Mouse (Mus musculus): ENCODE measurements around the gene Gm364. TPM values are rescaled to one million over a fixed set of nuclear protein-coding genes. Genes with fewer than 3 reads are reported as not detected.

Gene Gm364
- polyA plus RNA-seq (2012; rRNA removed) = not detected in 2 replicates

- no peaks in the 10 kb centered on the region for H3K27me3 ChIP-seq (ENCODE audit: control insufficient read depth, insufficient read depth, low read length)
- H3K27ac ChIP-seq (ENCODE audit: insufficient read depth, low read length) = no peak within 1 kb of the TSS
- no peak within 1 kb of the TSS for H3K4me3 ChIP-seq (replicated peaks; ENCODE audit: insufficient read depth, low read depth, low read length)
- no peak for TF ChIP-seq POLR2A (IDR thresholded peaks at IDR 0.05; ENCODE audit: borderline replicate concordance, insufficient read depth, low read length)
- TF ChIP-seq CTCF (IDR thresholded peaks at IDR 0.05; ENCODE audit: borderline replicate concordance, insufficient read depth, low read depth, low read length) = no peak
- no peaks in the 10 kb centered on the region for H3K4me1 ChIP-seq (ENCODE audit: control insufficient read depth, insufficient read depth, low read length)
- WGBS = 76% methylated on average over 12 of the region's 12 CpGs
- no peak for DNase-seq
Measured at GRCm38 (mm10) chrX:57408769-57409168, at the start of gene Gm364. Gene Gm364, plus strand, starts transcription at chrX:57409154.

- Histone ChIP-seq H3K27me3 (ENCODE audit: control insufficient read depth, insufficient read depth, low read length) (no peaks in the 10 kb centered on the region), H3K4me3 (replicated peaks; ENCODE audit: insufficient read depth, low read depth, low read length) (no peak overlapping the region), H3K4me1 (ENCODE audit: control insufficient read depth, insufficient read depth, low read length) (no peaks in the 10 kb centered on the region), H3K27ac (ENCODE audit: insufficient read depth, low read length) (no peak overlapping the region)
- DNase-seq = no peak
- no peak for TF ChIP-seq CTCF (IDR thresholded peaks at IDR 0.05; ENCODE audit: borderline replicate concordance, insufficient read depth, low read depth, low read length)
- TF ChIP-seq POLR2A (IDR thresholded peaks at IDR 0.05; ENCODE audit: borderline replicate concordance, insufficient read depth, low read length) = no peak
- 60% methylated on average over 1 of the region's 1 CpGs for WGBS
Measured at GRCm38 (mm10) chrX:57359316-57359715, 49.6 kb upstream of the Gm364 start.

GRCm38 (mm10) chrX:57364891-57365569 lies 43.9 kb upstream of the Gm364 start:
- H3K4me1 ChIP-seq (ENCODE audit: control insufficient read depth, insufficient read depth, low read length) = no peaks in the 10 kb centered on the region
- TF ChIP-seq POLR2A (IDR thresholded peaks at IDR 0.05; ENCODE audit: borderline replicate concordance, insufficient read depth, low read length) (no peak), CTCF (IDR thresholded peaks at IDR 0.05; ENCODE audit: borderline replicate concordance, insufficient read depth, low read depth, low read length) (no peak)
- H3K27me3 ChIP-seq (ENCODE audit: control insufficient read depth, insufficient read depth, low read length) = no peaks in the 10 kb centered on the region
- DNase-seq = no peak
- no peak overlapping the region for H3K27ac ChIP-seq (ENCODE audit: insufficient read depth, low read length)
- no peak overlapping the region for H3K4me3 ChIP-seq (replicated peaks; ENCODE audit: insufficient read depth, low read depth, low read length)
- WGBS = 63% methylated on average over 2 of the region's 2 CpGs

GRCm38 (mm10) chrX:57372965-57373364 lies 36.0 kb upstream of the Gm364 start:
- H3K27me3 ChIP-seq (ENCODE audit: control insufficient read depth, insufficient read depth, low read length) = no peaks in the 10 kb centered on the region
- 83% methylated on average over 4 of the region's 4 CpGs for WGBS
- no peak for DNase-seq
- TF ChIP-seq POLR2A (IDR thresholded peaks at IDR 0.05; ENCODE audit: borderline replicate concordance, insufficient read depth, low read length) = no peak
- no peak for TF ChIP-seq CTCF (IDR thresholded peaks at IDR 0.05; ENCODE audit: borderline replicate concordance, insufficient read depth, low read depth, low read length)
- H3K4me1 ChIP-seq (ENCODE audit: control insufficient read depth, insufficient read depth, low read length) = no peaks in the 10 kb centered on the region
- no peak overlapping the region for H3K4me3 ChIP-seq (replicated peaks; ENCODE audit: insufficient read depth, low read depth, low read length)
- no peak overlapping the region for H3K27ac ChIP-seq (ENCODE audit: insufficient read depth, low read length)

GRCm38 (mm10) chrX:57373543-57373942 lies 35.4 kb upstream of the Gm364 start:
- DNase-seq = no peak
- no peak overlapping the region for H3K4me3 ChIP-seq (replicated peaks; ENCODE audit: insufficient read depth, low read depth, low read length)
- no peak overlapping the region for H3K27ac ChIP-seq (ENCODE audit: insufficient read depth, low read length)
- TF ChIP-seq CTCF (IDR thresholded peaks at IDR 0.05; ENCODE audit: borderline replicate concordance, insufficient read depth, low read depth, low read length) (no peak), POLR2A (IDR thresholded peaks at IDR 0.05; ENCODE audit: borderline replicate concordance, insufficient read depth, low read length) (no peak)
- no peaks in the 10 kb centered on the region for H3K27me3 ChIP-seq (ENCODE audit: control insufficient read depth, insufficient read depth, low read length)
- WGBS = 89% methylated on average over 2 of the region's 2 CpGs
- H3K4me1 ChIP-seq (ENCODE audit: control insufficient read depth, insufficient read depth, low read length) = no peaks in the 10 kb centered on the region

GRCm38 (mm10) chrX:57374029-57374428 lies 34.9 kb upstream of the Gm364 start:
- TF ChIP-seq CTCF (IDR thresholded peaks at IDR 0.05; ENCODE audit: borderline replicate concordance, insufficient read depth, low read depth, low read length) (no peak), POLR2A (IDR thresholded peaks at IDR 0.05; ENCODE audit: borderline replicate concordance, insufficient read depth, low read length) (no peak)
- no peak for DNase-seq
- 79% methylated on average over 2 of the region's 2 CpGs for WGBS

GRCm38 (mm10) chrX:57377096-57377495 lies 31.9 kb upstream of the Gm364 start:
- TF ChIP-seq POLR2A (IDR thresholded peaks at IDR 0.05; ENCODE audit: borderline replicate concordance, insufficient read depth, low read length) (no peak), CTCF (IDR thresholded peaks at IDR 0.05; ENCODE audit: borderline replicate concordance, insufficient read depth, low read depth, low read length) (no peak)
- no peaks in the 10 kb centered on the region for H3K27me3 ChIP-seq (ENCODE audit: control insufficient read depth, insufficient read depth, low read length)
- DNase-seq = no peak
- no peak overlapping the region for H3K4me3 ChIP-seq (replicated peaks; ENCODE audit: insufficient read depth, low read depth, low read length)
- H3K4me1 ChIP-seq (ENCODE audit: control insufficient read depth, insufficient read depth, low read length) = no peaks in the 10 kb centered on the region
- no peak overlapping the region for H3K27ac ChIP-seq (ENCODE audit: insufficient read depth, low read length)
- 77% methylated on average over 3 of the region's 3 CpGs for WGBS

More at GRCm38 (mm10) chrX:57374029-57374428, 34.9 kb upstream of the Gm364 start:
- Histone ChIP-seq H3K4me3 (replicated peaks; ENCODE audit: insufficient read depth, low read depth, low read length) (no peak overlapping the region), H3K4me1 (ENCODE audit: control insufficient read depth, insufficient read depth, low read length) (no peaks in the 10 kb centered on the region), H3K27ac (ENCODE audit: insufficient read depth, low read length) (no peak overlapping the region), H3K27me3 (ENCODE audit: control insufficient read depth, insufficient read depth, low read length) (no peaks in the 10 kb centered on the region)

- Histone ChIP-seq H3K4me1 (ENCODE audit: control insufficient read depth, insufficient read depth, low read length) (no peaks in the 10 kb centered on the region), H3K27me3 (ENCODE audit: control insufficient read depth, insufficient read depth, low read length) (no peaks in the 10 kb centered on the region), H3K27ac (ENCODE audit: insufficient read depth, low read length) (no peak overlapping the region), H3K4me3 (replicated peaks; ENCODE audit: insufficient read depth, low read depth, low read length) (no peak overlapping the region)
- TF ChIP-seq POLR2A (IDR thresholded peaks at IDR 0.05; ENCODE audit: borderline replicate concordance, insufficient read depth, low read length) = no peak
- no peak for TF ChIP-seq CTCF (IDR thresholded peaks at IDR 0.05; ENCODE audit: borderline replicate concordance, insufficient read depth, low read depth, low read length)
- no peak for DNase-seq
- WGBS = 90% methylated on average over 3 of the region's 3 CpGs
Measured at GRCm38 (mm10) chrX:57378579-57378978, 30.4 kb upstream of the Gm364 start.

All from cerebellum, adult 2 months (tissue).